Mouse (Mus musculus) right cerebral cortex, adult 2 months (tissue): ENCODE measurements around the gene Gamt.
A peak's percentile ranks its signal among the peaks of the same experiment; 100 is the strongest.

Source experiments
- DNase-seq, 2 experiments: peaks; one replicate each; pipeline ENCODE4 v3.0.0; 2021 to 2022; ENCODE audit warnings: low spot score in 2 of 2

Gene Gamt

DNA sequence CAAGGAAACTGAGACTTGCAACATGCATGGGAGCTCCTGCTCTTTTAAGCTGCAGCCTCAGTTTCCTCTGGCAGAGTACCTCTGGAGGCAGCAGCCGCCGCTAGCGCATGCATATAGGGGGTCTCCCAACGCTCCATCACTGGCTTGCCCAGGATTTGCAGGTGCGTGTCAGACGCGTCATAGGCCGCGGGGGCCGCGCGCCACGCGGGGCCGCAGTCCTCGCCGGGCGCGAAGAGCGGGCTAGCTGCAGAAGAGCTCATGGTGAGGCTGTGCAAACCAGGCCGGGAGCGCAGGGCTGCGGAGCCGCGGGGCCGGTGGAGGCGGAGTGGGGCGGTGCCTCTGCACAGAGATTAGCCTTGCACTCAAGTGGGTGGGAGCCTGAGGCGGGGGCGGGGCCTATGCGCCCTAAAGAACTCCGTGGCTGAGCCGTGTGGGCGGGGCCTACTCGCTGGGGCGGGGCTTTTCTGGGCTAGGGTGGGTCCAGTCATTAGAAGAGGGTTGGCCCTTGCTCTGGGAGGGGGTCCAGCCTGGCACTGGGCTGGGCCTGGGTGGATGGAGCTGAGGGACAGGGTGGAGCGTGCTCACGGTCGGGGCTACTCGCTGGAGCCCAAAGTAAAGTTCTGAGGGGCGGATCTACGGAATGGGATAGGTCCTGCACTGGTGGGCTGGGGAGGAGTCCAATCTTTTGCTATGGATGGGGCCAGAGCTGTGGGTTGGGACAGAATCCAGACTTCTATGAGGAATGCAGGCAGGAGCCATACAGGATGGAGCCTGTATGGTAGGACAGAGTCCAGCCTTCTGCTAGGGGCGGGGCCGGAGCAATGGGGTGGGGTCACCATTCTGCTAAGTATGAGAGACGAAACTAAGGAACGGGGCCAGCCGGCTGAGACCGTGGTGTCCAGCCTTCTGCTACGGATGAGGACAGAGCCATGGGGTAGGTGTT is at the start of gene Gamt, which contains the start of gene Dazap1:
Gamt (minus strand) TSS at position 371 of the 943 bp plus-strand sequence.
Dazap1 (plus strand) TSS at position 845 of the 943 bp plus-strand sequence.
- DNase-seq = peak; percentile 86 to 88

DNA sequence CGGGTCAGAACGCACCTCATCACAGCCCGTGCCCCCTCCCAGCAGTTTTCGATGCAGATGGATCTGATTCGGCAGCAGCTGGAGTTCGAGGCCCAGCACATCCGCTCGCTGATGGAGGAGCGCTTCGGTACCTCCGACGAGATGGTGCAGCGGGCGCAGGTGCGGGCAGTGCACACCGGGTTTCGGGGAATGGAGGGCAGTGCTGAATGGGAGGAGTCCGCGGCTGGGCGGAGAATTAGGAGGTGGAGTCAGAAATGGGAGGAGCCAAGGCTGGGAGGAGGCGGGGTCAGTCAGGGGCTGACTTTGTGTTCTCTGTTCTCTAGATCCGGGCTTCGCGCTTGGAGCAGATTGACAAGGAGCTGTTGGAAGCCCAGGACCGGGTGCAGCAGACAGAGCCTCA is 44.0 kb upstream of the Gamt start:
- DNase-seq = no peak

DNA sequence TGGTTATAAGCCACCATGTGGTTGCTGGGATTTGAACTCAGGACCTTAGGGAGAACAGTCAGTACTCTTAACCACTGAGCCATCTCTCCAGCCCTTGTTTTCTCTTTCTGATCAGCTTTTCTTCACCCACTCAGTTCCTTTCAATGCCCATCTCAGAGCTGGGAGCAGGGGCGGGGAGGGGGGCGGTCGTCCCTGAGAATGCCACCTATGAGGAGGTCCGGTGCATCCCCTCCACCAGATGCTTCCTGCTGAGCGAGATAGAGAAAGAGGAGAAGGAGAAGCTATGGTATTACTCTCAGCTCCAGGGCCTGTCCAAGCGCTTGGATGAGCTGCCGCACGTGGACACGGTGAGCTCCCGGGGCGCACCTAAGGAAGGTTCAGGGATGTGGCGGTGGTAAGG is 43.6 kb upstream of the Gamt start:
- no peak for DNase-seq

DNA sequence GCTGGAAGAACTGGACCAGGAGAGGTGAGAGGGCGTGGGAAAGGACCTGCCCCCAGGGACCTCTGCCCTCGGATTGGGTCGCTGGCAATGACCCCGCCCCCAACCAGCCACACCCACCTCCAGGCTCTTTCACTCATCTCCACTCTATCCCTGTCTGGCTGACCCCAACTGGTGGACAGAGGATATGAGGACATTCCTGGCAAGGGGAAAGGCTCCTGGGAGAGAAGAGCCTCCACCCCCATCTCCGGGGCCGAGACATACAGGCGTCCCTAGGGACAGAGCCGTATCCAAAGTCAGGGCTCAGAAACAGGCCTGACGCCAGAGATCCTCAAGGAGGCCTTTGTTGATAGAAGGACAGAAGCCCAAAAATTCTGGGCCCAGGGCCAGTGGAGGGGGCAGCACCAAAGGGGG is 41.7 kb upstream of the Gamt start:
- no peak for DNase-seq

DNA sequence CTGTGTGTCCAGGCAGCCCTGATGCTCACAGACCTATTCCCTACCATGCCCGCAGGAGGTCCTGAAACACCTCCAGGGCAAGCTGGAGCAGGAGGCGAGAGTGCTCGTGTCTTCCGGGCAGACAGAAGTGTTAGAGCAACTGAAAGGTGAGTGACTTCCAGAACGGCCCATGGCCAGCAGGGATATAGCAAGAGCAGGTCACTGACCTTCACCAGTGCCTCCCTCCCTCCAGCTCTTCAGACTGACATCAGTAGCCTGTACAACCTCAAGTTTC is 41.2 kb upstream of the Gamt start:
- DNase-seq = no peak

DNA sequence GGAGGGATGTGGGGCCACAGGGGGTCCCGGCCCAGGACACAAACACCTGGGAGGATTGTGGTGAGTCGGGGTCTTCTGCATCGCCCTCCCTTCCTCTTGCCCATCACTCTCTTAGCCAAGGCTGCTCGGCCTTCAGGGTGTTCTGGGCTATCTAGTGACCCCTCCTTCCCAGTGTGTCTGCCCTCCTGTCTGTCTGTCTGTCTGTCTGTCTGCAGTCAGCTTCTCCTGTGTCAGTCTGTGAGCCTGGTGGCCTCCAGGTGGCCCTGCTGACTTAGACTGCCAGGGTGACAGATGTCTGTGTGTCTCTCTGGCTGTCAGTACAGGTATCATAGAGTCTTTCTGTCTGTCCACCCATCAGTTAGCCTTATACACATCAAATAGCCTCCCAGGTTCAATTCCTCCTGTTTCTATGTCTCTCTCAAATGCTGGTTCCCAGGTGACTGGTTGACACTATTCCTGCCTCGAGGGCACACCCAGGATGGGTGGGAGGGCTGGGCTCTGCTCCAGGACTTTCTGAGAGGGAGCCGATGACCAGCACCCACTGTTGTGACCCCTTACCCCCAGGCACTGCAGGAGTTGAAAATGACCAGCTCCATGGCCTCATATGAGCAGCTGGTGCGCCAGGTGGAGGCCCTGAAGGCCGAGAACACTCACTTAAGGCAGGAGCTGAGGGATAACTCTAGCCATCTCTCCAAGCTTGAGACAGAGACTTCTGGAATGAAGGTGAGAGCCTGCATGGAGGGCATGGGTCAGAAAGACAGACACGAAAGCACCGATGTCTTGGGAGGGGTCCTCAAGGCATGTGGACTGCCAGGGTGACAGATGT is 40.7 kb upstream of the Gamt start:
- DNase-seq = no peak

DNA sequence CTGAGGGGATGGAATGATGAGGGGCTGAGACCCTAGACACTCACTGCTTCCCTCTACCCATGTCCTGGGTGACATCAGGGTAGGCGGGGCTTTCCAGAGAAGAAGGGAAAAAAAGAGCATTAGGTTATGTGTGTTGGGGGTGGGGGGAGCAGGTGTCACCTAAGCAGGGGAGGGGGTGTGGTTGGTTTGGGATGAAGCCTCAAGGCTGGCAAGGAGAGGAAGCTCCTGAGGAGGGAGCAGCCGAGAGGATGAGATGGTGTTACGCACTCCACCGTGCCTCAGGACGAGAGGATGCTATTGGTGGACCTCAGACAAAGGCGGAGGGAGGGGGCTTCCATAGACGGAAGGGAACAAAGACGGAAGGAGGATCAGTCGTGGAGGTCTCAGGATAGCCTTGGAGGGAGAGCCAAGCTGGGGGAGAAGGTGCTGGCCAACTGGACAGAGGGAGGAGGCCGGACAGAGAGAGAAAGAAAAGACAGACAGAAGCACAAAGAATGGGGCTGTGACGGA is 39.9 kb upstream of the Gamt start:
- DNase-seq = no peak

DNA sequence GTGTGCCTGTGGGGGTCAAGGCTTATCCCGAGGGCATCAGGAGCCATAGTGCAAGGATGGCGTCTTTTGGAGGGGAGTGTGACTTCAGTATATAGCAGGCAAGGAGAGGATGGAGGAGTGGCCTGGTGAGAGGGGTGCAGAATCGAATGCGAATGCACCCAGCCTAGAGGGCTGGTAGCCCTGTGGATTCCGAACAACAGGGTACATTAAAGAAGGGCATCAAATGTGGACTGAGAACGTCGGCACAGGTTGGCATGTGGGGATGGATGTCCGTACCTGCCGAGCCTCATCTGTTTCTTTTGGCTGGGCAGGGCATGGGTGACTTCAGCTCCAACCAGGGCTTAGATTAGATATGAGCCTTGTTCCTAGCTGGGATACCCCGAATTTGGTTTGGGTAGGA is 39.0 kb upstream of the Gamt start:
- DNase-seq = no peak

DNA sequence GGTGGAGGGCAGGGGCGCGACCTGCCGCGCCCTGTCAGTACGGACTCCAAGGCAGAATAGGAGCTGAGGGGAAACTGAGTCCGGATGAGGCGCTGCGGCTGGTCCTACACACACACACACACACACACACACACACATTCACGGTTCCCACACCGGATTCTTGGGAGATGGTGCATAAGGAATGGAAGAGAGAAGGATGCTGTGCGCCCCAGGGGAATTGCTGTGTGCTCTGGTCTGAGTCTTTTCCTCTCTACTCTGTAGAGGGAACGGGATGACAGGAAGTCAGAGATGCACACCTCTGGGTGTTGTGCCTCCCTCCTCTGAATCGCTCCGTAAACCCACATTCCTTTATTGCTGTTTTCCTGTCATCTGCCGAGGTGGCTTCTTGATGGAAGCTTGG is 38.5 kb upstream of the Gamt start:
- no peak for DNase-seq

DNA sequence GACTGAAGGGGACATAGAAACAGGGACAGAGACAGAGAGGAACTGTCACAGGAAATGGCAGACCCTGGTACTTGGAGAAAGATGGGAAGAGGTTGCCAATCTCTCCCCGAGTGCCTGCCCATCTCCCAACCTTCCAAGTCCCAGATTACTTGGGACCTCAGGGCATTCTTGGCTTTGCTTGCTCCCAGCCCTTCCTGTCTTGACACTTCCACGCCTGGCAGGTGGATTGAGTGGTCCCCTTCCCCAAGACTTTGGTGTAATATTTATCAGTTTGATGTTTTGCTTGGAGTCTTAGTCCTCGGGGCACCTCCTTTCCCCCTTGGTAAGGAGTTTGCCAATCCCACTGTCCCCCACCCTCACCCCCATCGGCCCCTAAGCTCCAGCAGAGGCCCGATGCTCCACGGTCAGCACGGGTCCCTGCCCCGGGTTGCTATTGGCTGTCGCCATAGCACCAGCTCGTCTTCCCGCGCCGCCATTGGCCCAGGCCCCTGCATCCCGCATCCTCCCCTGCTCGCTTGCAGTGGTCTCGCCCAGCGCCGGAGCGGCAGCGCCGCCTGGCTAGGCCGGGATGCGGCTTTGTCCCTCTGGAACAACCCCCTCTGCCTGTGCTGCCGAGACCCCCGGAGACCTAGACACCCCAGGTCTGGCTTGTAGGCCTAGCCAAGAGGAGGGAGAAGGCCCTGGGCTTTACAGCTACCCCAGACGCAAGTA is 37.9 kb upstream of the Gamt start:
- peak; percentile 91 to 94 for DNase-seq

DNA sequence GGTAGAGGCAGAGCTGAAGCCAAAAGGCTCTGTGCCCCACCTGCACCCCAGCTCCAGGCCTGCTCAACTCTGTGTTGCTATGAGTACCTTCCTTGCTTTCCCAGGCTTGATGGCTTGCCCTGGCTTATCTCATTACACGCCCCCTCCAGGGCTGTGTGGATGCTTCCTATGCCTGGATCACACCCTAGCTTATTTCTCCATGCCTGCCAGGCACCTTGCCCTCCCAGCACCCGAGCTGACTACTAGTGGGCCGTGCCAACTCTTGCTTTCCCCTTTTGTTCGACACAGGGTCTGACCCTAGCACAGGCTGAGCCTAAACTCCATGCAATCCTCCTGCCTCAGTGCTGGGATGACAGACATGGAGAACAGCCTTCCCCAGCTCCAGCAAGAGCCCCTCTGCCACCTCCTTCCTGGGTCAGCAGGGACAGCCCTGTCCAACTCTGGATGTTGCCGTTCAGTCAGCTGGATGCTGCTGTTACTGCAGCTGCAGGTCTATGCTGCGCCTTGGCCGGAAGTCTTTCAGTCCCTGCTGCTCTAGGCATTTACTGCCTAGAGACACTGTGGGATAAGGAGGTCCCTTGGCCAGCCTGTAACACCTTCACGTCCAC is 36.8 kb upstream of the Gamt start:
- DNase-seq = no peak

DNA sequence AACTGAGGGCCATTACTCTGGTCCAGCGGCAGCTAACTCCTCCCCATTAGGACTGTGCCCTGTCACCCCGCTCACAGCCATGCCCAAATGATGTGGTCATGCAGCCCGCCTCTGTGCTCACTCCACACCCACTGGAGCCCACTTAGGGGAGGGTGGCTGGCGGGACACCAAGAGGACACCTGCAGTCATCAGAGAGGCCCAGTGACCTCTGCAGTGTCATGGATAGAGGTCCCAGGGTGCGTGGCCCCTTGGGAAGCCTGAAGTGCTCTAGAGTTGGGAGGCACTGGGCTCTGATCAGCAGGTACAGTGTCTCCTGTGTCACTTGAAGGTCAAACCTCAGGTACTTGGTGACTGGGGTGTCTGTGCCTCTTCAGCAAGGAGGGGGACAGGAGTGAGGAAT is 36.0 kb upstream of the Gamt start:
- DNase-seq = no peak

DNA sequence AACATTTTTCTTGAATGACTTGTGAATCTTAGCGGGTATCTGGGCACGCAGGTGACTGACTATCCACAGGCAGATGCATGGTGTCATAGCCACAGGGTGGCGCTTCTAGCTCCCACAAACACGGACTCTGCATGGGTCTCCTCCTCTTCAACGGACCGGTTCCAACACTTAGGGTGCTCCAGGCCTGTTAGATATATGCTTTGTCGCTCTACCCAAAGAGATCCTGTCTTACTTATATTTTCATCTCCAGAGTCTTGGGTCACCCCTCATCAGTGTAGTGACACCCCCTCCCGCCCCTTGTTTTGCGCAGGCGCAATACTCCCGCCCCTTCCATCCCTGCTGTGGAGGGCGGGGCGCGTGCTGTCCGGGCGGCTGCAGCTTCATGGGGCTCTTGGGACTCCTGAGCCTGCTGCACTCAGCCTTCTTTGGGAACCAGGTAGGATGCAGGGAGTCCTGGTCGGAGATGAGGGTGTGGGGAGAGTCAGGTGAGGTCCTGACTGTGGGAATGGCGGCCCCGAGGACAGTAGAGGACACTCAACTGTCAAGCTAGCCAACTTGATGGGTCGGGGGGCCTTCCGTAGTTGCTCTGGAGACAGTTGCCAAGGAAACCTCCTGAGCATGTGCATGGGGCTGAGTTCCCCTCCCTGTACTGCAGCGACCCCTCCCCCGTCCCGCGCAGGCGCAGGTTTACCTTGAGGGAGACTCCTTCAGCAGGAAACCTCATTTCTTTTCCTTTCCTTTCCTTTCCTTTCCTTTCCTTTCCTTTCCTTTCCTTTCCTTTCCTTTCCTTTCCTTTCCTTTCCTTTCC is 35.0 kb upstream of the Gamt start, which contains the start of gene Apc2:
Apc2 (plus strand) TSS at position 360 of the 808 bp plus-strand sequence.
- DNase-seq = peak; percentile 78 to 88

DNA sequence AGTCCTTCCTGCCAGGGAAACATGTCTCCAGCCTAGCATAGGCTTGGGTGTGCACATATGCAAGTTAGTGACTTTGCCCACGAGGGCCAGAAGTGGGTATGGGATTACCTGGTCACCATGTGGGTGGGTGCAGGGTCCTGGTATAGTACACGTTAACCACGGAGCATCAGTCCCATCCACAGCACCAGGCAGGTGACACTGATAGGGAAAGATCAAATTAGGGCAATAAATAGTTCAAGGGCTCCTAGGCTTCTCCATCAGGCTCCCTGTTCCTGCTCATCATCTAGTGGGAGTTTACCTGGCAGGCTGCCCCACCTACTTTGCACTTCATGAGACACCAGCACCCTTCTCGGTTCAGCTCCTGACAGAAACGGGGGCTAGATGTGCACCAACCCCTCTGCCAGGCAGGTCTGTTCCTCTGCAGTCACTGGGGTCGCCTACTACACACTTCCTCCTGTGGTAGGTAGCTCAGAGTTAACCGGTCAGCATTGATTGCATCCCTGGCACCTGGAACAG is 34.0 kb upstream of the Gamt start:
- DNase-seq = peak in 1 of 2 experiments; percentile 18

DNA sequence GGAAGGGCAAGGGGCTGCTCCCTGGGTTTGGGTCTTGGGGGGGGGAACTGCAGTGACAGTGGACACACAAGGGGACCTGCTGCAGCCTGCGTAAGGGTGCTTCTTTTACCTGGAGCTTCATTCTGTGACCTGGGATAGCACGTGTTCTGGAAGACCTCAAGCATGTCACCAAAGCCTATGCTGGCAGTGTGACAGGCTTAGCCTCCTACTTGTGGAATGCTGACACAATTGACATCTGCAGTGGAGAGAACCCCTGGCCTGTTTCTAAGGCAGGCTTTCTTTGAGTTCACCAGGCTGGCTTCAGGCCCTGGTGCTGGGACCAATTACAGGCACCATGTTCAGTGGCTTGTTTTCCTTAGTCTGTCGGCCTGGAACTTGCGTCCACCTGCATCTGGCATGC is 33.5 kb upstream of the Gamt start:
- DNase-seq = no peak

DNA sequence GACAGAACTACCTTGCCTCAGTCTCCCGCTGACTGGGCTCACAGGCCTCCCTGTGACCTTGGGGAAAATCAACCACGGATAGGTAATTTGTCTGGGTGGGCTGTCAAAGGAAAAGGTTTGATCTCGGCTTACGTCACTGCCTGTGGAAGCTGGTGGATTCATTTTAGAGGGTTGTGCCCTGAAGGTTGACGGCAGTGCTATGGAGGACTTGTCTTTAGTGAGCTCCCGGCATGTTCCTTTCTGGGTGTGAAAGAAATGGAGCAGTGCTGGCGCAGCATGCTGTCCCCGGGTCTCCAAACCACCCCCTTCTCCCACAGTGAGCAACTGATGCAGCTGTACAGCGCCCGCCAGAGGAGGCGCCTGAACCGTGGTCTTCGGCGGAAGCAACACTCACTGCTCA is 32.5 kb upstream of the Gamt start:
- peak in 1 of 2 experiments; percentile 35 for DNase-seq

DNA sequence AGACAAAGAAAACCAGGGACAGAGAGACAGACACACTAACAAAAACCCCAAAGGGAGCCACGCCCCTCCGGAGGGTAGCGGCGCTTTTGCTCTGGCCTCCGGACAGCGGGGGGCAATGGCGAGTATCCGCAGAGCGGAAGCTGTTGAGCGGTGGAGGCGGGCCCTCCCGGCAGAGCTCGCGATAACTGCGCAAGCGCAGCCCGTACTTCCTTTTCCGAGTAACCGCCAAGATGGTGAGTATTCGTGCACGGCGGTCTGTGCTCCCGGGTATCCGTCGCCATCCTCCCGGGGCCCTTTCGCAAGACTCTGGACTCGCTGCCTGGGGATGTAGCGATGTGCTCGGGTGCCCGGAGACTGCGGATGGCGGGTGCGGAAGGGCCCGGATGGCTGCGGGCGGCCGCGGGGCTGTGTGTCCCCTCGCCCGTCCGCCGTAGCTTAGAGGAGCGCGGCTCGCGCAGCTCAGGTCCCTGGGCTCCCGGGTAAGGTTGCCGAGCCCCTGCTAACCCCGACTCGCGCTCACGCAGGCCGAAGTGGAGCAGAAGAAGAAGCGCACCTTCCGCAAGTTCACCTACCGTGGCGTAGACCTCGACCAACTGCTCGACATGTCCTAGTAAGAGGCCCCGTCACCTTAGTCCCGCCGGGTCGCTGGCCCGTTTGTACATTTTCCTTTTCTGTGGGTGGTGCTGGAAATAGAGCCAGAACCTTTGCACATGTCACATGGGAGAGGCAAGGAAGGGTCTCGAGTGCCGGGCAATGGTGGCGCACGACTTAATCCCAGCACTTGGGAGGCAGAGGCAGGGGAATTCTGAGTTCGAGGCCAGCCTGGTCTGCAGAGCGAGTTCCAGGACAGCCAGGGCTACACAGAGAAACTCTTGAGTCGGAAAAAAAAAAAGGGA is 31.7 kb upstream of the Gamt start, which contains the start of gene Rps15:
Rps15 (plus strand) TSS at position 203 of the 896 bp plus-strand sequence.
- DNase-seq = peak; percentile 92 to 93

DNA sequence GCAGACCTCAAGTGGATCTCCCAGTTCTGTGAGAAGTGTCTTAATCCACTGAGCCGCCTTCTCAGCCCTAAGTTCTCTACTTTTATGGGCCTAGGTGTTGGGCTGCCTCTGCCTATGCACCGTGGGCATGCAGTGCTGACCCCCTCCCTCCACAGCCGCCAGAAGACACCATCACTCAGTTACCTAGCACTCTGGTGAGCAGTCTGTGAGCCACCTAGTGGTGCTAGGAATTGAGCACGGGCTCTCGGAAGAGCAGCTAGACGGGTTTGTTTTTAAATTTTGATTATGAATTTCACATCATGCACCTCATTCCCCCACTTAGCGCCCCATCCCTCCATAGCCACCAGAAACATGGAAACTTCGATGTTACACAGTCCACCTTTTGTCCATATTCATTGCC is 27.8 kb upstream of the Gamt start:
- no peak for DNase-seq

DNA sequence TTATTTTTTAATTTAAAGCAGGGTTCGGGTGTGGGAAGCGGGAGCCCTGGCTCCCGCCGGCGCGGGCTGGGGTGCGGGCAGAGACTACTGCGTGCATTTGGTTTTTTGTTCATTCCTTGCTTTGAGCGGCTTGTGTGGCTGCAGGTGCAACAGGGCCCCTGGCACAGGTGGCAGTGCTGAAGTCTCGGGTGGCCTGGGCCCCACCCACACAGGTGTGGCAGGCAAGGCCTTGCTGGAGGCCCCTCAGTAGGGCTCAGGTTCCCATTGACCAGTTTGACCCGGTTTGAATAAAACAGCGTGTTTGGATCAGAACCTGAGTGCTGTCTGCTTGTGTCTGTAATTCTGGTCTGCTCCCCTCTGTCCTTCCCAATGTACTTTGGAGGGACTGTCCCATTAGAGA is 27.3 kb upstream of the Gamt start:
- DNase-seq = no peak
